Mouse (Mus musculus) limb, embryonic 12.5 days (tissue): ENCODE measurements at regions not wholly inside any gene's neighbourhood (a gene's known extent, or its start where the extent isn't known, plus 50 kb on each side); places are given as distances from the start of the nearest gene placed in this dataset.

Experiments used
- ATAC-seq: fragments of 200-750 bp; cut with Nextera tagmentation; 2 replicates; pipeline ENCODE4 v1.8.0; 2017; ENCODE audit warnings: low read depth, moderate TSS enrichment; ENCODE audit not compliant: insufficient number of reproducible peaks, insufficient read depth, low FRiP score, low TSS enrichment
- H3K27ac ChIP-seq: fragments of 300-500 bp; sonication (generic); 2 replicates; pipeline ENCODE4 v1.5.1; 2016; ENCODE audit warnings: mild to moderate bottlenecking, moderate library complexity
- H3K27me3 ChIP-seq: fragments of 300-500 bp; sonication (generic); 2 replicates; pipeline ENCODE4 v1.6.1; 2016; ENCODE audit warnings: mild to moderate bottlenecking, moderate library complexity
- H3K36me3 ChIP-seq: fragments of 300-500 bp; sonication (generic); 2 replicates; pipeline ENCODE4 v1.6.1; 2016; ENCODE audit warnings: mild to moderate bottlenecking, moderate library complexity
- H3K4me1 ChIP-seq: fragments of 300-500 bp; sonication (generic); replicated peaks from 2 replicates; pipeline ENCODE4 v1.6.1; 2016
- H3K4me2 ChIP-seq: fragments of 300-500 bp; sonication (generic); 2 replicates; pipeline ENCODE4 v1.6.1; 2016; ENCODE audit warnings: mild to moderate bottlenecking, moderate library complexity
- H3K4me3 ChIP-seq: fragments of 300-500 bp; sonication (generic); replicated peaks from 2 replicates; pipeline ENCODE4 v1.5.1; 2016; ENCODE audit warnings: mild to moderate bottlenecking
- H3K9ac ChIP-seq: fragments of 300-500 bp; sonication (generic); replicated peaks from 2 replicates; pipeline ENCODE4 v1.6.1; 2016; ENCODE audit warnings: mild to moderate bottlenecking, moderate library complexity
- H3K9me3 ChIP-seq: fragments of 300-500 bp; sonication (generic); 2 replicates; pipeline ENCODE4 v1.6.1; 2016; ENCODE audit warnings: mild to moderate bottlenecking, moderate library complexity
- WGBS: fragments of 180-500 bp; shearing (Covaris S2); methylation state at CpG from one replicate; pipeline ENCODE4 v1.1.7; 2016; 5-methylcytosine and 5-hydroxymethylcytosine counted together

DNA sequence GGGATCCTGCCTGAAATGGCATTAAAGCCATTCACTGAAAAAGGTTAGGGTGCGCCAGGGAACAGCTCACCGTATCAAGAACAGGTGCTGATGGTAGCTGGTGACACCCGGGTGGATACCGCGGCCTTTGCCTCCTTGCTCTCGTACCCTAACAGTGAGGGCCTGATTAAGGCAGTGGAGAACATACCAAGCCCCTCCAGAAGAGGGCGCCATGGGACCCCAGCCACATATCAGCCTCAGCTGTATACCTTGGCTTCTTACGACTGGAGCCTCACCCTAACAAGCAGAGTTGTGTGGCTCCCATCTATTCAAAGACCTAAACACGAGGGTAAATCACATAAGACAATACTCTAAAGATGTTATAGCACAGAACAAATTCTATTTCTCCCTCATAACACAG, 203.7 kb upstream of the 1700012A03Rik start:
- no peaks in the 10 kb centered on the region for H3K36me3 ChIP-seq
- no peaks in the 10 kb centered on the region for H3K27me3 ChIP-seq
- H3K27ac ChIP-seq: no peak overlapping the region
- WGBS: 85% methylated on average over 9 of the region's 9 CpGs
- no peaks in the 10 kb centered on the region for H3K4me1 ChIP-seq
- H3K4me2 ChIP-seq: no peak overlapping the region
- H3K9me3 ChIP-seq: 0 out of 2 replicates have a peak, but pooled peaks cover 3% of the 10 kb centered on the region
- H3K4me3 ChIP-seq: no peak overlapping the region
- H3K9ac ChIP-seq: no peak overlapping the region
- ATAC-seq: no peak

DNA sequence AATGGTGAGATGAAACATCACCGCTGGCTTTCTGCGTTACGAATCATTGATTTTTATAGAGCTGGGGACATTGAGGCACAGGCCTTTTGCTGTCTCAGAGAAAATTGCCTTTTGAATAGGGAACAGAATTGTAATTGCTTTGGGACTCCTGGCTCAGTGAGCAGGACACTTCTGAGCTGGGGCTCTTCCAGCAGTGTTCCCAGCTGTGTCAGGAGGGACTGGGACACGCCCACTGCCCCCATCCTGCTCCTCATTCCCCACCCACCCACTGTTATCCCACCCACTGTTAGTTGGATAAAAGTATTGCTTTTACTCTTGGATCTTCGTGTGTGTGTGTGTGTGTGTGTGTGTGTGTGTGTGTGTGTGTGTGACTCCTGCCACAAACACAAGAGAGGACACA, 204.4 kb upstream of the 1700012A03Rik start:
- H3K4me2 ChIP-seq: no peak overlapping the region
- no peak for ATAC-seq
- 77% methylated on average over 5 of the region's 5 CpGs for WGBS

DNA sequence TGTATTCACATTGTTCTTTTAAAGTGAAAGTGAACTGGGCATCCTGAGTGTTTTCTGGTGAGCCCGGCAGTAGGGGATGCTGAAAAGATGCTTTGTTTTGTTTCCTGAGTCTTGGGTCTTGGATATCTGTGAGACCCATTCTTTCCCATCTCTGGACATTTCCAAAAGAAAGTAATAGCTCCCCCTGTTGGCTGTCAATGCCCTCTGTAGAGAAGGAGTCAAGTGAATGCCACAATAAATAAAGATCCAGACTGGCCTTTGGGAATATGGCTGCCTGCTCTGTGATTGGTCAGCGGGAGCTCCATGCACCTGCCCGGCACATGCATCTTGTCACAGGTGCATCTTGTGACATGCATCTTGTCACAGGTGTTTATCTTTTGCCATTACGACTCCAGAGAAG, 209.4 kb upstream of the 1700012A03Rik start:
- no peak for ATAC-seq
- 93% methylated on average over 4 of the region's 4 CpGs for WGBS
- H3K4me3 ChIP-seq: no peak overlapping the region
- H3K9me3 ChIP-seq: 0 out of 2 replicates have a peak, but pooled peaks cover 3% of the 10 kb centered on the region
- H3K9ac ChIP-seq: no peak overlapping the region
- no peaks in the 10 kb centered on the region for H3K4me1 ChIP-seq
- no peak overlapping the region for H3K27ac ChIP-seq
- H3K4me2 ChIP-seq: no peak overlapping the region
- no peaks in the 10 kb centered on the region for H3K36me3 ChIP-seq
- no peaks in the 10 kb centered on the region for H3K27me3 ChIP-seq

More for the DNA sequence above, 204.4 kb upstream of the 1700012A03Rik start:
- 0 out of 2 replicates have a peak, but pooled peaks cover 3% of the 10 kb centered on the region for H3K9me3 ChIP-seq
- no peak overlapping the region for H3K9ac ChIP-seq
- no peaks in the 10 kb centered on the region for H3K27me3 ChIP-seq
- no peak overlapping the region for H3K27ac ChIP-seq
- no peaks in the 10 kb centered on the region for H3K4me1 ChIP-seq
- H3K36me3 ChIP-seq: no peaks in the 10 kb centered on the region
- no peak overlapping the region for H3K4me3 ChIP-seq

DNA sequence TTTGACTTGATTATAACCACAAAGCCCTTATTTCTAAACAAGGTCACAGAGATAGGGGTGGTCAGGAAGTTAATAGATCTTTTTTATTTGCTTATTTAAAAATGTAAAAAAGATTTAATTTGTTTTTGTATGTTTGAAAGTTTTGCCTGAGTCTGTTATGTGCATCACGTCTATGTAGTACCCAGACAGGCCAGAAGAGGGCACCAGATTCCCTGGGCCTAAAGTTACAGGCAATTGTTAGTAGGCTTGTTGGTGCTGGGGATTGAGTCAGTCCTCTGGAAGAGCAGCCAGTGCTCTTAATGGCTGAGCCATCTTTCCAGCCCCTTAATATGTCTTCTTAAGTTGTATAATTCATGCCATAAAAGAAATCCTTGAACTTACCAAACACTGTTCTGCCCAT, 211.5 kb upstream of the 1700012A03Rik start:
- 58% methylated on average over 1 of the region's 1 CpGs for WGBS
- no peak overlapping the region for H3K27ac ChIP-seq
- 0 out of 2 replicates have a peak, but pooled peaks cover 3% of the 10 kb centered on the region for H3K9me3 ChIP-seq
- no peaks in the 10 kb centered on the region for H3K27me3 ChIP-seq
- no peak overlapping the region for H3K4me3 ChIP-seq
- H3K4me2 ChIP-seq: no peak overlapping the region
- ATAC-seq: no peak
- H3K4me1 ChIP-seq: no peaks in the 10 kb centered on the region
- H3K36me3 ChIP-seq: no peaks in the 10 kb centered on the region
- H3K9ac ChIP-seq: no peak overlapping the region

DNA sequence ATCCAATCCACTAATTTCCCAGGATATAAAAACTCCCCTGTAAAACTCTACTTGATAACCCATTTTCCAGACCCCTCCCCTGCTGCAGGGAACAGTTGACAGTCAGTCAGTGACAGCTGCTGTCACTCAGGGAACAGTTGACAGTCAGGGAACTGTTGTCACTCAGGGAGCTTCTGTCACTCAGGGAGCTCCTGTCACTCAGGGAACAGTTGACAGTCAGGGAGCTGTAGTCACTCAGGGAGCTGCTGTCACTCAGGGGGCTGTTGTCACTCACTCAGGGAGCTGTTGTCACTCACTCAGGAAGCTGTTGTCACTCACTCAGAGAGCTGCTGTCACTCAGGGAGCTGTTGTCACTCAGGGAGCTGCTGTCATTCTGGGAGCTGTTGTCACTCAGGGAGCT, 214.3 kb upstream of the 1700012A03Rik start:
- ATAC-seq: no peak
- no peak overlapping the region for H3K9ac ChIP-seq
- H3K27ac ChIP-seq: no peak overlapping the region
- peaks cover under 1% of the 10 kb centered on the region; the same call in 1 of the 2 replicates for H3K4me1 ChIP-seq
- H3K4me2 ChIP-seq: no peak overlapping the region
- H3K9me3 ChIP-seq: no peaks in the 10 kb centered on the region
- H3K36me3 ChIP-seq: no peaks in the 10 kb centered on the region
- no peaks in the 10 kb centered on the region for H3K27me3 ChIP-seq
- H3K4me3 ChIP-seq: no peak overlapping the region

DNA sequence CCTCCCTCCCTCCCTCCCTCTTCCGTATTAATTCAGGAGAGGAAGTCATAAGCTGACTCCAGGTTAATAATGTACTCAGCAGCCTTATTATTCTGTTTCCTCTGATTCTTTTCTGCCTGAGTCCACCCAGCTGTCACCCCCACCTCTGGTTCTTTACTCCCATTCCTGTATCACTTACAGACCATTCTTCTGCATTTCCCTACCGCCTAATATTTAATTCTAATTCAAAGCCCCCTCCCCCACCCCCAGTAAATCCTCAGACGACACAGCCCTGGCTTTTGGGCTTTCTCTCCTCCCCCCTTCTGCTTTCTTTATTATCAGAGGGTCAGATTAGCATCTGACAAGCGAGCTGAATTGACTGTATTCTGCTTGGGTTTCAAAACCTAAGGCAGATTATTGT, 215.5 kb upstream of the 1700012A03Rik start:
- ATAC-seq: no peak
- Histone ChIP-seq H3K4me3 (no peak overlapping the region), H3K27ac (no peak overlapping the region), H3K4me1 (peaks cover 4% of the 10 kb centered on the region; the same call in 1 of the 2 replicates), H3K9ac (no peak overlapping the region), H3K4me2 (no peak overlapping the region), H3K9me3 (no peaks in the 10 kb centered on the region), H3K27me3 (no peaks in the 10 kb centered on the region), H3K36me3 (no peaks in the 10 kb centered on the region)
- 15% methylated on average over 3 of the region's 4 CpGs for WGBS

DNA sequence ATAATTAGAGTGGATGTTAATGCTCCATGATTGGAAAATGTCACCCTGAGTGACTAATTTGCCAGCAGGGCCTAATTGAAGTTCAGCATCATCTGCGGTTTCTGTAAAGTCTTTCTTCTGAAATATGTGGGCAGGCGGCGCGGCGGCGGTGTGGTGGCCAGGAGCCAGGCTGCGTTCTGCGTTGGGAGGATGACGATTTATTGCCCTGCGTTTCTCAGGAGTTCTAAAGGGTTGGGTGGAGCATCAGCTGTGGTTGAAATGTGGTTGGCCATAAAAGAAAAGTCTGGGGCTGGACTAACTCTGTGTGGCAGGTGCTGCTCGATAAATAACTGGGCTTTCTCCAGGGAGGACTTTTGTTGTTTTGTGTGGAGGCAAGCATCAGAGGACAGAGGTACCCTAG, 219.4 kb upstream of the 1700012A03Rik start:
- no peaks in the 10 kb centered on the region for H3K36me3 ChIP-seq
- H3K4me1 ChIP-seq: peaks cover 4% of the 10 kb centered on the region; the same call in 1 of the 2 replicates
- no peak overlapping the region for H3K4me3 ChIP-seq
- H3K4me2 ChIP-seq: no peak overlapping the region
- ATAC-seq: no peak
- no peak overlapping the region for H3K9ac ChIP-seq
- H3K27ac ChIP-seq: no peak overlapping the region
- 34% methylated on average over 11 of the region's 11 CpGs for WGBS
- H3K27me3 ChIP-seq: 0 out of 2 replicates have a peak, but pooled peaks cover 2% of the 10 kb centered on the region
- no peaks in the 10 kb centered on the region for H3K9me3 ChIP-seq

DNA sequence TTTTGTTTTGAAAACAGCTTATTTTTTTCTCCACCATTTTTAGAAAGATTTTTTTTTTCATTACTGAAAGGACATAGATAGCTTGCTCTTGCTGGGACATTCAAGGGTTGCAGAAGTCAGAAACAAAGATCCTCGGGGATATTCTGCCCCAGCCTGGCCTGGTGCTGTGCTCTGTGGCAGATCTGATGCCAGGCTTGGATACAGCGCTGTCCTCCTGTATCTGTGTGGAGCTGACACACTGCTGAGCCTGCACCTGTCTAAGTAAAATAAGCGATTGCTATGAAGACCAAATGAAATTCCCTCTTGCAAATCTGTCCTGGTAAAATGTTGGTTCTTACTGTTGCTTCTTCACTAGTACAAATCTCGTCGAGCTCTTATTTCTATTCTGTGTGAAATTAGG, 226.4 kb upstream of the 1700012A03Rik start:
- H3K4me1 ChIP-seq: no peaks in the 10 kb centered on the region
- H3K36me3 ChIP-seq: no peaks in the 10 kb centered on the region
- H3K9me3 ChIP-seq: no peaks in the 10 kb centered on the region
- WGBS: 91% methylated on average over 5 of the region's 5 CpGs
- 0 out of 2 replicates have a peak, but pooled peaks cover 2% of the 10 kb centered on the region for H3K27me3 ChIP-seq
- H3K4me3 ChIP-seq: no peak overlapping the region
- H3K9ac ChIP-seq: no peak overlapping the region
- H3K4me2 ChIP-seq: no peak overlapping the region
- no peak for ATAC-seq
- no peak overlapping the region for H3K27ac ChIP-seq

DNA sequence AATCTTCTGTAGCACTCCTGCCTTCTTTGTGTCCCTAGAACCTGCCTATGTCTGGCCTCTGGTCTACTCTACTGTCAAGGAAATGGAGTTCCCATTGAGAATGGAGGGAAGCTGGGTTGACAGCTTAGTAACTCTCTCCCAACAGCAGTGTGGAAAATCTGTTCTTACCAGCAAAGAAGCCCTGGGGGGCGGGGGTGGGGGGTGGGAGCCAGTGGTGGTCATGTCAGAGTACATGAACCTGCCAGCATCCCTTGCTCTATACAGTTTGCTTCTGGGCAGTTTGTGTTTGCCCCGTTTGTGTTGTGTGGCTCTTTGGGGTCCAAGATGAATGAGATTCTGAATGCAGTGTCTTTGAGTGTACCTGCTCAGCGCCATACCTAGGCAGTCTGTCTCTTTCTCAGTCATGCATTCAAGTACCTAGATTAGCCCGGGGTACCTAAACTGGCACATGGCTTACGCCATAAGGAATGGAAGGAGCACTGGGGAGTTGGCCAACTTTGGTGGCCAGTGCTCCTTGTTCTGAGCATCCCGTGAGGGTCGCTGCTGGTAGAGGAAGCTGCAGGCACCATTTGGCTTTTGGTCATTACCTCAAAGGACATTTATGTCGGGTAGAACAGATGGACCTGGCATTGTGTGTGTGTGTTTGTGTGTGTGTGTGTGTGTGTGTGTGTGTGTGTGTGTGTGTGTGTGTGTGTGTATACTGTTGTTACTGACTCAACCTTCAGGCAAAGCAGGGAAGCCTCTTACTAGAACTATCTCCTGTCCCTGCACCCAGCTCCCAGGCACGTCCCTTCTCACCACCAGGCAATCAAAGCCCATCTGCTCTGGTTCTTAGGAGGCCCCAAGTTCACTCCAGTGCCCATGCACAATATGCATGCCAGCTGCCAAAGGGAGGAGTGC, 227.6 kb upstream of the 1700012A03Rik start:
- 0 out of 2 replicates have a peak, but pooled peaks cover 2% of the 10 kb centered on the region for H3K27me3 ChIP-seq
- H3K36me3 ChIP-seq: no peaks in the 10 kb centered on the region
- H3K4me2 ChIP-seq: no peak overlapping the region
- H3K4me3 ChIP-seq: no peak overlapping the region
- no peak overlapping the region for H3K27ac ChIP-seq
- H3K4me1 ChIP-seq: no peaks in the 10 kb centered on the region
- H3K9me3 ChIP-seq: no peaks in the 10 kb centered on the region
- 74% methylated on average over 9 of the region's 9 CpGs for WGBS
- H3K9ac ChIP-seq: no peak overlapping the region
- ATAC-seq: no peak

DNA sequence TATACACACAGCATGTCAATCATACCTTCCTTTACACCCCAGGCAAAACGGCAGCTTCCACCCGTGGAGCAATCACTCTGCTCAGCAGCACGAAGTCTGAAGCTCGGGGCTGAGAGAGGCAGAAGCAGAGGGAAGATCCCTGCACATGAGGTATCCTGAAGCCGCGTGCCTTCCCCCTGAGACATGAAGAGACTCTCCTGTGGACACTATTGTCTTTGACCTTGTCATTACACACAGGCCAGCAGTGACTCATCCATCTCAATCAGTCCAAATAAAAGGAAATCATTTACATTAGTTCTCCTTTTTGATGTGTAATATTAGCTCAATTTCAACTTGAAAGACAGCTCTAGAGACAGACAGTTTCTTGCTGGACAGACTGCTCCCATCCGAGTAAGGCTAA, 228.4 kb upstream of the 1700012A03Rik start:
- Histone ChIP-seq H3K9me3 (no peaks in the 10 kb centered on the region), H3K9ac (no peak overlapping the region), H3K4me2 (no peak overlapping the region), H3K27me3 (0 out of 2 replicates have a peak, but pooled peaks cover 2% of the 10 kb centered on the region), H3K4me3 (no peak overlapping the region), H3K36me3 (no peaks in the 10 kb centered on the region), H3K27ac (no peak overlapping the region), H3K4me1 (no peaks in the 10 kb centered on the region)
- ATAC-seq: no peak
- WGBS: 67% methylated on average over 7 of the region's 7 CpGs

DNA sequence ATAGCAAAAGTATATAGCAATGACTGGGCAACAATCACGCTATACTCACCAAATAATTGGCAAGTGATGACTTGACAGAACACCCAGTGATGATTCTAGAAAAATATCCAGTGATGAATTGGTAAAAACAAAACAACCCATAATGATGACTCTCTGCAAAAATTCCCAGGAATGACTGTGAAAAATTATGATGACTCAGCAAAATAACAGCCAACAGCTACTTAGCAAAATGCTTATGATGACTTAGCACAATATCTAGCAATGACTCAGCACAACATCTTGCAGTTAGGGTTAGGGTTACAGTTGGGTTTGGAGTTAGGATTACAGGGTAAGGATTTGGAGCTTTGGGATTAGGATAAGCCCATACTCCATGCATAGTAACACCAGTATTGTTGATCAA, 232.4 kb upstream of the 1700012A03Rik start:
- no peak overlapping the region for H3K4me2 ChIP-seq
- no peak overlapping the region for H3K4me3 ChIP-seq
- no peaks in the 10 kb centered on the region for H3K4me1 ChIP-seq
- 88% methylated on average over 1 of the region's 1 CpGs for WGBS
- no peaks in the 10 kb centered on the region for H3K36me3 ChIP-seq
- no peaks in the 10 kb centered on the region for H3K27me3 ChIP-seq
- no peaks in the 10 kb centered on the region for H3K9me3 ChIP-seq
- no peak overlapping the region for H3K9ac ChIP-seq
- H3K27ac ChIP-seq: no peak overlapping the region
- no peak for ATAC-seq
